Mouse (Mus musculus): Measurements from ENCODE around the gene Nt5dc3.
A peak's percentile ranks its signal among the peaks of the same experiment; 100 is the strongest.

Gene Nt5dc3

GRCm38 (mm10) chr10:86821014-86821413, 42.2 kb downstream of the Nt5dc3 start:
- DNase-seq: no peak

- no peak for DNase-seq
Measured at GRCm38 (mm10) chr10:86824093-86824492, 45.3 kb downstream of the Nt5dc3 start.

GRCm38 (mm10) chr10:86824871-86825270, 46.1 kb downstream of the Nt5dc3 start:
- peak; percentile 38 for DNase-seq

GRCm38 (mm10) chr10:86825871-86826522, 47.2 kb downstream of the Nt5dc3 start:
- DNase-seq: no peak

GRCm38 (mm10) chr10:86826929-86827328, 48.1 kb downstream of the Nt5dc3 start:
- no peak for DNase-seq

- DNase-seq: no peak
Measured at GRCm38 (mm10) chr10:86828221-86829135, 49.7 kb downstream of the Nt5dc3 start.

GRCm38 (mm10) chr10:86829515-86829914, 50.7 kb downstream of the Nt5dc3 start:
- no peak for DNase-seq

GRCm38 (mm10) chr10:86836784-86837183, 58.0 kb downstream of the Nt5dc3 start:
- no peak for DNase-seq

GRCm38 (mm10) chr10:86838827-86839226, 60.0 kb downstream of the Nt5dc3 start:
- DNase-seq: no peak

GRCm38 (mm10) chr10:86842659-86843058, 63.9 kb downstream of the Nt5dc3 start:
- DNase-seq: no peak

GRCm38 (mm10) chr10:86846926-86847467, 68.2 kb downstream of the Nt5dc3 start:
- no peak for DNase-seq

- no peak for DNase-seq
Measured at GRCm38 (mm10) chr10:86849087-86849486, 70.3 kb downstream of the Nt5dc3 start.

- no peak for DNase-seq
Measured at GRCm38 (mm10) chr10:86849508-86849907, 70.7 kb downstream of the Nt5dc3 start.

GRCm38 (mm10) chr10:86852160-86852559, 73.4 kb downstream of the Nt5dc3 start:
- no peak for DNase-seq

- no peak for DNase-seq
Measured at GRCm38 (mm10) chr10:86853433-86853832, 74.6 kb downstream of the Nt5dc3 start.

- no peak for DNase-seq
Measured at GRCm38 (mm10) chr10:86860396-86860795, 81.6 kb downstream of the Nt5dc3 start.

GRCm38 (mm10) chr10:86862496-86862895, 83.7 kb downstream of the Nt5dc3 start:
- DNase-seq: no peak

GRCm38 (mm10) chr10:86863429-86863828, 84.6 kb downstream of the Nt5dc3 start:
- DNase-seq: no peak

- DNase-seq: no peak
Measured at GRCm38 (mm10) chr10:86872121-86872520, 93.3 kb downstream of the Nt5dc3 start.

GRCm38 (mm10) chr10:86872591-86872990, 93.8 kb downstream of the Nt5dc3 start:
- DNase-seq: no peak

- DNase-seq: no peak
Measured at GRCm38 (mm10) chr10:86878721-86879120, 99.9 kb downstream of the Nt5dc3 start.

GRCm38 (mm10) chr10:86880071-86880806, 101.4 kb downstream of the Nt5dc3 start:
- DNase-seq: no peak

GRCm38 (mm10) chr10:86881448-86881847, 102.6 kb downstream of the Nt5dc3 start:
- no peak for DNase-seq
